ENCODE assay signal across 26 mouse cellular contexts in genomic region chr3:117440294-117440693, GRCm38 (mm10).
A peak's percentile ranks its signal among the peaks of the same experiment; 100 is the strongest.
DNase-seq lines count a peak whose midpoint lies in the region; ATAC-seq and TF ChIP-seq lines count a peak whose summit lies in the region.
"Had no signal": no experiment of that assay in that cellular context is flagged by ENCODE, and none has a peak within 500 bp of the region (broad histone marks: within the 10 kb centered on the region; RNA-seq: fewer than 3 reads in every experiment).

No protein-coding gene starts in this region.

- peak; percentile 12; the same call in 1 of the 2 replicates for TF ChIP-seq CTCF in midbrain, postnatal 0 days (IDR thresholded peaks at IDR 0.05)

- no peaks in the 10 kb centered on the region for H3K27me3 ChIP-seq in heart, embryonic 13.5 days (replicated peaks)
- no peaks in the 10 kb centered on the region for H3K27me3 ChIP-seq in midbrain, postnatal 0 days (ENCODE audit: insufficient read depth, low read length)
- H3K27me3 ChIP-seq in midbrain, embryonic 16.5 days (ENCODE audit: control insufficient read depth, insufficient read depth, low read depth, low read length): no peaks in the 10 kb centered on the region
- no peaks in the 10 kb centered on the region for H3K27me3 ChIP-seq in liver, embryonic 13.5 days
- H3K27me3 ChIP-seq: embryonic facial prominence, embryonic 15.5 days; forebrain, embryonic 15.5 days; intestine, embryonic 15.5 days had no signal

- H3K4me2 ChIP-seq in heart, embryonic 13.5 days: peak overlapping the region; percentile 24; the same call in 1 of the 2 replicates
- no peak overlapping the region for H3K4me2 ChIP-seq in midbrain, postnatal 0 days (ENCODE audit: low read depth, low read length, poor library complexity, severe bottlenecking)
- no peak overlapping the region for H3K4me2 ChIP-seq in midbrain, embryonic 16.5 days (ENCODE audit: low read length)
- peak overlapping the region; percentile 17; the same call in 1 of the 2 replicates for H3K4me2 ChIP-seq in liver, embryonic 13.5 days
- H3K4me2 ChIP-seq: embryonic facial prominence, embryonic 15.5 days; forebrain, embryonic 15.5 days; intestine, embryonic 15.5 days had no signal

- DNase-seq in heart, adult 18-20 months: no peak
- DNase-seq in midbrain, postnatal 0 days (ENCODE audit: low spot score): no peak
- peak; percentile 47 for DNase-seq in liver, embryonic 13.5 days
- no peak for DNase-seq in right cerebral cortex, adult 2 months (ENCODE audit: low spot score in 2 of 2)
- no peak for DNase-seq in gastrocnemius, postnatal 36 days
- DNase-seq: adrenal gland, adult 8-10 months; B cell, adult 2 months; cerebellum, adult 2 months; cerebellum, postnatal 14 days; gastrocnemius, postnatal 25 days; kidney, adult 2 months; kidney, postnatal 4 days; lung, postnatal 36 days; midbrain, embryonic 14.5 days; thymus, adult 2 months; thymus, postnatal 4 days had no signal

- H3K9me3 ChIP-seq in heart, embryonic 13.5 days: no peaks in the 10 kb centered on the region
- no peaks in the 10 kb centered on the region for H3K9me3 ChIP-seq in midbrain, postnatal 0 days (ENCODE audit: low read length)
- no peaks in the 10 kb centered on the region for H3K9me3 ChIP-seq in midbrain, embryonic 16.5 days (replicated peaks; ENCODE audit: control insufficient read depth, low read length, poor library complexity, severe bottlenecking)
- H3K9me3 ChIP-seq in liver, embryonic 13.5 days (replicated peaks): no peaks in the 10 kb centered on the region
- H3K9me3 ChIP-seq: embryonic facial prominence, embryonic 10.5 days; embryonic facial prominence, embryonic 15.5 days; forebrain, embryonic 15.5 days; hindbrain, embryonic 10.5 days; intestine, embryonic 15.5 days had no signal

- peaks cover 8% of the 10 kb centered on the region for H3K4me1 ChIP-seq in heart, embryonic 13.5 days
- H3K4me1 ChIP-seq in midbrain, postnatal 0 days (ENCODE audit: insufficient read depth, low read length): no peaks in the 10 kb centered on the region
- H3K4me1 ChIP-seq in midbrain, embryonic 16.5 days (ENCODE audit: control insufficient read depth, insufficient read depth, low read length): 0 out of 2 replicates have a peak, but pooled peaks cover 2% of the 10 kb centered on the region
- peaks cover 13% of the 10 kb centered on the region for H3K4me1 ChIP-seq in liver, embryonic 13.5 days (replicated peaks)
- H3K4me1 ChIP-seq: embryonic facial prominence, embryonic 10.5 days; embryonic facial prominence, embryonic 15.5 days; forebrain, embryonic 15.5 days; intestine, embryonic 15.5 days had no signal

- intact Hi-C loops in gastrocnemius, postnatal 36 days (cut with DNase I): no loop called here

- 9% methylated on average over 4 of the region's 4 CpGs for WGBS in heart, embryonic 13.5 days
- WGBS in midbrain, postnatal 0 days: 57% methylated on average over 4 of the region's 4 CpGs
- WGBS in midbrain, embryonic 16.5 days: 49% methylated on average over 4 of the region's 4 CpGs
- 14% methylated on average over 4 of the region's 4 CpGs for whole genome bisulfite sequencing in liver, embryonic 13.5 days (ENCODE audit: insufficient replicate concordance)

- H3K36me3 ChIP-seq in heart, embryonic 13.5 days: no peaks in the 10 kb centered on the region
- H3K36me3 ChIP-seq in midbrain, postnatal 0 days (ENCODE audit: insufficient read depth, low read length): no peaks in the 10 kb centered on the region
- H3K36me3 ChIP-seq in midbrain, embryonic 16.5 days (ENCODE audit: control insufficient read depth, insufficient read depth, low read length): no peaks in the 10 kb centered on the region
- no peaks in the 10 kb centered on the region for H3K36me3 ChIP-seq in liver, embryonic 13.5 days
- H3K36me3 ChIP-seq: embryonic facial prominence, embryonic 10.5 days; embryonic facial prominence, embryonic 15.5 days; forebrain, embryonic 15.5 days; hindbrain, embryonic 10.5 days; intestine, embryonic 15.5 days had no signal

- peak; percentile 61; the same call in 1 of the 2 replicates for ATAC-seq in heart, embryonic 13.5 days (ENCODE audit: extremely low read depth, insufficient number of reproducible peaks, low FRiP score, low TSS enrichment)
- no peak for ATAC-seq in midbrain, postnatal 0 days (ENCODE audit: low FRiP score)
- no peak for ATAC-seq in midbrain, embryonic 16.5 days
- peak; percentile 90 for ATAC-seq in liver, embryonic 13.5 days (ENCODE audit: low read depth)
- ATAC-seq in megakaryocyte-erythroid progenitor cell, adult 5-6 weeks (replicated peaks; ENCODE audit: low FRiP score, low TSS enrichment, poor library complexity, severe bottlenecking): peak; percentile 69
- ATAC-seq: activated CD4-positive, CD25-positive, alpha-beta regulatory T cell, adult 4 months; forebrain, embryonic 15.5 days; hindbrain, embryonic 16.5 days; intestine, embryonic 15.5 days had no signal

- H3K9ac ChIP-seq in heart, embryonic 13.5 days: 0 out of 2 replicates have a peak overlapping the region, but pooled peaks have one; percentile 44
- no peak overlapping the region for H3K9ac ChIP-seq in midbrain, postnatal 0 days (replicated peaks; ENCODE audit: low read length, poor library complexity, severe bottlenecking)
- H3K9ac ChIP-seq in midbrain, embryonic 16.5 days (ENCODE audit: low read depth, low read length): no peak overlapping the region
- no peak overlapping the region for H3K9ac ChIP-seq in liver, embryonic 13.5 days
- H3K9ac ChIP-seq: embryonic facial prominence, embryonic 15.5 days; forebrain, embryonic 15.5 days; intestine, embryonic 15.5 days had no signal

- H3K4me3 ChIP-seq in heart, embryonic 13.5 days: no peak overlapping the region
- H3K4me3 ChIP-seq in midbrain, postnatal 0 days (ENCODE audit: low read depth, low read length): no peak overlapping the region
- no peak overlapping the region for H3K4me3 ChIP-seq in midbrain, embryonic 16.5 days (ENCODE audit: low read depth, low read length)
- no peak overlapping the region for H3K4me3 ChIP-seq in liver, embryonic 13.5 days (replicated peaks)
- H3K4me3 ChIP-seq: embryonic facial prominence, embryonic 10.5 days; embryonic facial prominence, embryonic 15.5 days; forebrain, embryonic 15.5 days; hindbrain, embryonic 10.5 days; intestine, embryonic 15.5 days had no signal

- no peak overlapping the region for H3K27ac ChIP-seq in heart, embryonic 13.5 days (replicated peaks)
- H3K27ac ChIP-seq in midbrain, postnatal 0 days (ENCODE audit: low read depth, low read length): no peak overlapping the region
- no peak overlapping the region for H3K27ac ChIP-seq in midbrain, embryonic 16.5 days (ENCODE audit: low read length)
- no peak overlapping the region for H3K27ac ChIP-seq in liver, embryonic 13.5 days
- H3K27ac ChIP-seq: embryonic facial prominence, embryonic 10.5 days; embryonic facial prominence, embryonic 15.5 days; forebrain, embryonic 15.5 days; hindbrain, embryonic 10.5 days; intestine, embryonic 15.5 days had no signal

Comparison
In these comparisons a context has a peak if more than half of its experiments do, and no peak if none do; other contexts are left out.
1. ATAC-seq: peak in heart, embryonic 13.5 days (single experiment), liver, embryonic 13.5 days (single experiment) and megakaryocyte-erythroid progenitor cell, adult 5-6 weeks (single experiment); none in midbrain, postnatal 0 days (single experiment) and midbrain, embryonic 16.5 days (single experiment).
2. H3K4me2 ChIP-seq: peak in heart, embryonic 13.5 days (single experiment) and liver, embryonic 13.5 days (single experiment); none in midbrain, postnatal 0 days (single experiment) and midbrain, embryonic 16.5 days (single experiment).